Mouse (Mus musculus) cerebellum, adult 2 months (tissue): ENCODE results near the gene Il34.

ENCODE experiments used
- CTCF ChIP-seq: fragments of 200-500 bp; IDR thresholded peaks from 2 replicates; pipeline ENCODE4 v1.5.1; 2011; ENCODE audit warnings: low read depth, mild to moderate bottlenecking, control low read depth, low read length, moderate library complexity, borderline replicate concordance; ENCODE audit not compliant: insufficient read depth
- POLR2A ChIP-seq: fragments of 200-500 bp; IDR thresholded peaks from 2 replicates; pipeline ENCODE4 v1.6.1; 2011; ENCODE audit warnings: low read length, control low read depth, borderline replicate concordance; ENCODE audit not compliant: insufficient read depth

GRCm38 (mm10) chr8:110774047-110774446 lies 31.7 kb downstream of the Il34 start:
- TF ChIP-seq CTCF (no peak), POLR2A (no peak)
